Mouse (Mus musculus) NIH3T3 (cell line): Measurements from ENCODE around the gene Ripk3.

ENCODE experiments used
- DNase-seq: peaks from one replicate; pipeline ENCODE4 v3.0.0-alpha.2; 2012; ENCODE audit warnings: low read depth

The Ripk3 gene

GRCm38 (mm10) chr14:55795380-55796163 lies 6.9 kb upstream of the Ripk3 start:
- peak; percentile 64 for DNase-seq

DNA sequence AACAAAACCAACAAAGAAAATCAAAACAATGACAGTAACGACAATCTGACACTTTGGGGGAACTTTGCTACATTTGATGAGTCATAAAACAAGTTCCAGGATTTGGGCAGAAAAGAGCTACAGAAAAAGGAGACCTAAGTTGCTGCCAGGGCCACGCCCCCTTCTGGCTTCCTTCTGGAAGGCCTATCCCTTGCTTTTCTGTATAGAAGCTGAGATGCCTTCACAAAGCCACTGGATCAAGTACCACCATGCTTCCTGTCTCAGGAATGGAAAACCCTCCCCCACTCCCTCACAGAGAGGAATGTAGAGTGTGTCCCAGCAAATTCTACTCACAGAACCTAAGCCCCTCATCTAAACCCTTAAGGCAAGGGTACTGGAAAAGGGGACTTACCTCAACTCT lies 5.3 kb upstream of the Ripk3 start:
- peak; percentile 80 for DNase-seq

- DNase-seq: no peak
Observed at GRCm38 (mm10) chr14:55793461-55793860, 4.8 kb upstream of the Ripk3 start.

DNA sequence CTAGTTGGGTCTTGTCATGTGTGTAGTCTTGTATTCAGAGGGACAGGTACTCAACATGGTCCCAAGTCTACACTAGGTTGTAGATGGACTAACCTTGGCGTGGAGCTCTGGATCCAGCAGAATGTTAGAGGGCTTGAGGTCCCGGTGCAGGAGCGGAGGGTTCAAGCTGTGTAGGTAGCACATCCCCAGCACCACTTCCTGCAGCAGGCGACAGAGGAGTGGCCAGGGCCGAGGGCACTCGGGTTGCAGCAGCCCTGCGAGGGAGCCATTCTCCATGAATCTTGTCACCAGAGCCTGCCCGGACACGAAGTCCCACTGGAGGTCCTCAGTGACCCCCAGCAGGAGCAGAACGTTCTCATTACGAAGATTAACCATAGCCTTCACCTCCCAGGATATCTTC lies 934 bp downstream of the Ripk3 start:
- DNase-seq: no peak

DNA sequence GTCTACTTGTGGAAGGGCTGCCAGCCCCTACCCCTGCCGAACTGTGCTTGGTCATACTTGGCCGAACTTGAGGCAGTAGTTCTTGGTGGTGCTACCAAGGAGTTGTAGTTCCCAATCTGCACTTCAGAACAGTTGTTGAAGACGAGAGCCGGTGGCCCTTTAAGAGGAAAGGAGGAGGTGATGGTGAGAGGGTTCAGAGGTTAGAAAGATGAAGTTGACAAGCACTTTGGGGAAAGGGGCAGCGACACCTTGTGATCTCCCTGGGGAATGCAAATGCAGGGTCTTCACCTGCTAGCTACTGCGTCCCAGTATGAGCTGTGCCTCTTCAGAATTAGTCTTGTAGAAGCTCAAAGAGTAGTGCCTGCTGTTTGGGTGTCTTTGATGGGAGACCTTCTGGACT lies 3.5 kb downstream of the Ripk3 start:
- DNase-seq: no peak

DNA sequence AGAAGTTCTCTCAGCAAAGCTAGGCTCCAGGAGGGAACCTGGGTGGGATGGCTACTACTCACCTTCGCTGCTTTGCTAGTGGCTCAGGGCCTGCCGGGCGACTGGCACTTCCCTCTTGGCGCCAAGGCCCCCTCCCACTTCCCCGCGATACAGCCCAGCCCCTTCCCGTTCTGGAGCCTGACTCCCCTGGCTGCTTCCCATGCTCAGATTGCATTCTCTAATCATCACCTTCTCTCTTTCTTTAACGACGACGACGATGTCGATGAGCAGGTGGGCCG lies 4.8 kb downstream of the Ripk3 start, which contains the start of gene Adcy4:
Gene Adcy4 (minus strand): TSS at position 138 of the 278 bp plus-strand sequence.
- no peak for DNase-seq

DNA sequence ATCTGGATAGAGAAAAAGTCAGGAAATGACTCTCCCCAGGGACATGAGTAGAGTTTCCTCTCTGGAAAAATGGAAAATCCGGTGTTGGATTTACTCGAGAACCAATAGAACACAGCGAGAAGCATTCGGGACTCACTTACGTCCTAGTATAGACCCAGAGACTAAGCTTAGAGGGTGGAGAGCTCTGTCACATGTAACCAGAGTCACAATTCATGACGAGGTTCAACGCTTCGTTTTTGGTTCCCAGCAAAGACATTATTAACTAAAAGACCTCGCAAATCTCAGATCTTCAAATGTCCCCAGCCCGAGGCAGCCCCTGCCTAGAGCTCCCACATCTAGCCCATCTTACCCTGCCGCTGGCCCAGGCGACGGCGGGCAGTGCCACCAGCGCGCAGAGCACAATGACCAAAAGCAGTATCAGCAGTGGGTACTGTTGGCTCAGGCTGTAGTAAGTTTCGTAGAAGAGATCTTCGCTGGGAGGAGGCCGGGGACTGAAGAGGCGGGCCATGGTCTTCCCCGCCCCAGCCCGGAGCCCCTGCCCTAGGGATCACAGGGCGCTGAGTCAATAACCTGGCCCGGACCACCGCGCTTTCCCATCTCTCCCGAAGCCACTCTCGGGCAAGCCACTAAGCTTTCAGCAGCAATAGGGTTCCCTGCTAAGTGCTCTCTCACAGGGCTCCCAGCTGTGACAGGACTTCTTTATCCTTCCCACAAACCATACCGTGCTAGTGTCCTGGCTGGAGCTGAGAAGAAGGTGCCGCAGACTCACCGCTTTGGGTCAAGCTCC lies 5.3 kb downstream of the Ripk3 start:
- peak; percentile 54 for DNase-seq

GRCm38 (mm10) chr14:55782361-55782960 lies 6.2 kb downstream of the Ripk3 start:
- no peak for DNase-seq

GRCm38 (mm10) chr14:55781310-55781709 lies 7.4 kb downstream of the Ripk3 start:
- peak; percentile 90 for DNase-seq

DNA sequence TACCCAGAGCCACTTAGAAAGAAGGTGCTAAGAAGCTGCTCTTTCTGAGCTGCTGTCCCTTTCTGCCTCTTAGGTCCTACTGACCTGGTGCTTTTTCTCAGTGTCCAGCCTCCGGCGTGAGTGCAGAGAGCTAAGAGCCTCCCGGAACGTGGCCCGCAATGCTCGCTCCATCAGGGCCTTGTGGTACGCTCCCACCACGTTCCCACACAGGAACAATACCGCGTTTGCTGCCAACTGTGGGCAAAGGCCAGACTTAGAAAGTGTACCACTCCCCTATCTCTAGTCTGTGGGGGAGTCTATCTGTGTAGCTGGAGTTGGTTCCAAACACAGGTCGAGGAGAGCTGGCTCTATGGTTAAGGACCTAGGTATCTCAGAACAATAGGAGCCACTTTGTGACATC lies 7.9 kb downstream of the Ripk3 start:
- DNase-seq: no peak

DNA sequence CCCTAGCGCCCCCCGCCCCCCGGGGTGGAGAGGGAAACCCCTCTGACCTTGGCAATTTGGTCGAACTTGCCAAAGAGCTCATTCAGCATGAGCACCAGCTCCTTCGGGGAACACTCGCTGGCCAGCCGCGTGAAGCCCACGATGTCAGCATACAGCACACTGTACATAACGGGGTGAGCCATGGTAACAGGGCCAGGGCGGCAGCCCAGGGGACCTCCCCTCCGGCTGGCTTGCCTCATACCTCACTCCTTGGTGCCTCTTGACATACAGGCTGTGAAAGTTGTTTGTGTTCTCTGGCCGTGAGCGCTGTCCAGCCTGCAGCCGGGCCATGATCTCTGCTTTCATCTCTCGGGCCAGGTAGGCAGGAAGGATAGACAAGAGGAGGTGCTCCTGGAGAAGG lies 9.0 kb downstream of the Ripk3 start:
- DNase-seq: no peak

DNA sequence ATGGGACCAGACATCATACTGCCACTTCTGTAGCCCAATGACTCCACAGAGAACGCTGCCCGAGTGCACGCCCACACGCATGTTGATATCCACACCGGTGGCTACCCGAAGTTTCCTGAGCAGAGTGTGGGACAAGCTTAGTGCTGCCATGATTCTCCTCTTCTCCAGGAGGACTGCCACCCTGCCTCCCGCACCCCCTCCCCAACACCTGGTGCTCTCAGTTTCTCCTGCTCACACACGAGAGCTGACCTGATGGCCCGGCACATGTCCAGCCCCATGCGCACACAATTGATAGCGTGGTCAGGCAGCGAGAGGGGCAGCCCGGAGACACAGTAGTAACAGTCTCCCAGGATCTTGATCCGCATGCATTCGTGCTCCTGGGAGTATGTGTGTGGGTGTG lies 10.0 kb downstream of the Ripk3 start:
- no peak for DNase-seq

DNA sequence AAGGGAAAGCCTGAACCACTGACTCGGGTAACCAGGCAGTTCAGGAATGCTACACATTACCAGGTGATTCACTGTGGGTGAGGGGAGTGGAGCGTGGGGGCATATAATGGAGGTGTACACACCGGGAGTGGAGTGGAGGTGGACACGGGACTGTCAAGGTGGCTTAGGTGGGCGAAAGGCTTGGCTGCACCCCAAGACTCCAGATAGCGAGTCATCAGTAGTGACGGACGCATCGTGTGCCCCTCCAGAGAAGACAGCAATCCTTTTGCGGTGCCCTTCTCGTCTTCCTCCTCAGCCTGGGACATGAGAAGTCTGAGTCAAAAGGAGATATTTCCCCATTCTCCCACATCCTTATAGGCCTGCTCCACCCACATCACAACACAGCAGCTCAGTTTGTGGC lies 10.9 kb downstream of the Ripk3 start:
- no peak for DNase-seq

- peak; percentile 25 for DNase-seq
Observed at GRCm38 (mm10) chr14:55777176-55777575, 11.5 kb downstream of the Ripk3 start.

GRCm38 (mm10) chr14:55776711-55777110 lies 12.0 kb downstream of the Ripk3 start:
- no peak for DNase-seq

DNA sequence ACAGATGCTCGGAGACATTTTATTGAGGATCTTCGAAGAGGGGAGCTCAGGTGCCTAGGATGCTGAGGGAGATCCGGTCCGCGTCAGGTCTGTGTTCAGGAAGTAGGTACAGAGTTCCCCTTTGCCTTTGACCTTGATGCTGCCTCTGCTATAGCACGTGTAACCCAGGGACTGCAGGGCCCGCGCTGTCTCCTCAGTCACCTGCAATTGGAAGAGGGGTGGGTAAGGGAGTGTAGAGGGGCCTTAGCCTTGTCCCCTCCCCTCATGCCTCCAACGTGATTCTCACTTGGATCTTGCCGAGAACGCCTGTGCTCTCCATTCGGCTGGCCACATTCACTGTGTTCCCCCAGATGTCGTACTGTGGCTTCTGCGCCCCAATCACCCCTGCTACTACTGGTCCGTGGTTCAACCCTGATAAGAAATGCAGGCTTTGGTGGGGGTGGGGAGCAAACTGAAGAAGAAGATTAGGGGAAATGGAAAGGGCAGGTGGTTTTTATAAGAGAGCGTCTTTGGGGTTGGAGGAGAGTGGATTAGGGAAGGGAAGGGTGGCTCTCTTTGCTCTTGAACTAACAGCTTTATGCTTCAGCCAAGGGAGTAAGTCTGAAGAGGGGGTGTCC lies 19.5 kb downstream of the Ripk3 start:
- no peak for DNase-seq

DNA sequence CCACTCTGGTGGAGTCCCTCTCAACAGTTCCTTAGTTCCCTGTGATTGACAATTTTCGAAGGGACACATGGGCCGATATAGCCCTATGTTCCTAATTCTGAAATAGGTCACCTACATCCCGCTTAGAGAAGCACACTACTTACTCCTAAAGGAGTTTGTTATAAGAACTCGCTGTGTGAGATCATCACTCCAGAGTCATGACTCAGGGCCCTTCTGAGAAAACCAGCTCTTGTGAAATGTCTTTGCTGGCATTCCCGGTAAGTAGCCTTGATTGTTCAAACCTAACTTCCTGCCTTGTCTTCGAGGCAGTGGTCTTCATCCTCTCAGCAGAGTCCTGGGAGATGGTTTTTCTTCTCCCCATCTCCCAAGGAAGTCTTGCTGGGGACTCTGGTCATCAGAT lies 20.1 kb downstream of the Ripk3 start:
- DNase-seq: peak; percentile 83

GRCm38 (mm10) chr14:55767519-55768414 lies 20.9 kb downstream of the Ripk3 start:
- no peak for DNase-seq

GRCm38 (mm10) chr14:55765696-55766095 lies 23.0 kb downstream of the Ripk3 start, which contains the start of gene Ltb4r1:
Ltb4r1 (plus strand) TSS chr14:55765962.
- DNase-seq: no peak

DNA sequence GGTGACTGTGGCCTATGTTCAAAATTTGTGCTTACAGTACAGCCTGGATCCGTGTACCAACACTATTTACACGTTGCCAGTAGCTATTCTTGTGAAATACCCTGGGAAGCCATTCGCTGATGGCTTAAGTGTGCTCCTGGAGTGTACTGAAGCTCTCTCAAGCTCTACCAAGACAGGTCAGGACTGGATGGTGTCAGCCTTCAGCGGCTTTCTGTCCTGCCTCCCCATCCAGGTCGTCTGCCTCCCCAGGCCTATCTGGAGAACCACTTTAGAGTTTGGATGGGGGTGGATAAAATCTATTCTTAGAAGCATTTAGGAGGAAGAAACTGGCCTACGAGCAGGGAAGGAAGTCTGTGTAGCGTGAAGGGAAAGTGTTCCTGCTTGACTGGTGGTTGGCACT lies 25.5 kb downstream of the Ripk3 start:
- DNase-seq: no peak

- no peak for DNase-seq
Observed at GRCm38 (mm10) chr14:55762001-55762821, 26.5 kb downstream of the Ripk3 start.
